Mouse (Mus musculus): ENCODE data around the gene Hfe2. TPM values are rescaled to one million over a fixed set of nuclear protein-coding genes. Genes with fewer than 3 reads are reported as not detected.

Gene Hfe2
- polyA plus RNA-seq, 1 experiment from 2014 or later, result 0.84 TPM

DNA sequence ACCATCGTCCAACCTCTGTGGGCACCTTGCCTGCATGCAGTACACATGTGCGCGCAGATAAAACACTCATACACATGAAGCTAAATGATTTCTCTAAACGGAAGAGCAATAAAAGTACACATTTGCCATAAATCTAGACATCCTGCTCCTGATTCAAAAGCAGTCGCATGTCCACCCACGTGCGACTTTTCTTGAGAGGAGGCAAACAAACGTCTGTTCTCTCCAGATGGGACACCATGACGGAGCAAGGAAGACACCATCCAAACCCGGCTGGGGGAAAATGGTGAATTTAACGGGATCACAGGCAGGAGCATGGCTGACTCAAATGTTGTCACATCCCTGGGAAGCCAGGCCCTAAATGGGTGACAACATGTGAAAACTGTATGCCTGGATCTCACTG lies 18.4 kb downstream of the Hfe2 start:
- H3K4me2 ChIP-seq, result no peak overlapping the region
- ATAC-seq (ENCODE audit: low FRiP score), result no peak
- no peak overlapping the region for H3K27ac ChIP-seq
- peaks cover 5% of the 10 kb centered on the region; the same call in 1 of the 2 replicates for H3K27me3 ChIP-seq
- H3K36me3 ChIP-seq (replicated peaks), result no peaks in the 10 kb centered on the region
- no peaks in the 10 kb centered on the region for H3K9me3 ChIP-seq
- 0 out of 2 replicates have a peak, but pooled peaks cover 5% of the 10 kb centered on the region for H3K4me1 ChIP-seq
- no peak overlapping the region for H3K9ac ChIP-seq
- WGBS, result 90% methylated on average over 11 of the region's 11 CpGs
- H3K4me3 ChIP-seq (replicated peaks), result no peak overlapping the region

DNA sequence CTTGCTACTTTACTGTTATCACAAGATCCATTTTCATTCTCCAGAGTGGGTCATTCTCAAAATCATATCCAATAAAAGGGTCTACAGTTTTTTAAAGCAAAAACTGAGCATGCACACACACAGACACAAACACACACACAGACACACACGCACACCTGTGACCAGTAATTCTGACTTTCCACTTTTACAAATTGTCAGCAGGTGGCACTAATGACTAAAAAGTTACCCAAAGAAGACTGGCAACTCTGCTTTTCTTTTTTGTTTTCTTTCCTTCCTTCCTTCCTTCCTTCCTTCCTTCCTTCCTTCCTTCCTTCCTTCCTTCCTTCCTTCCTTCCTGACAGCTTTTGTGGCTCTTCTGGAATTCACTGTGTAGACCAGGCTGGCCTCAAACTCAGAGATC lies 20.6 kb downstream of the Hfe2 start:
- Histone ChIP-seq H3K27ac (no peak overlapping the region), H3K4me3 (replicated peaks) (no peak overlapping the region), H3K9ac (no peak overlapping the region), H3K9me3 (no peaks in the 10 kb centered on the region), H3K4me2 (no peak overlapping the region), H3K36me3 (replicated peaks) (no peaks in the 10 kb centered on the region), H3K27me3 (peaks cover 5% of the 10 kb centered on the region; the same call in 1 of the 2 replicates), H3K4me1 (0 out of 2 replicates have a peak, but pooled peaks cover 5% of the 10 kb centered on the region)
- ATAC-seq (ENCODE audit: low FRiP score), result no peak
- 43% methylated on average over 1 of the region's 1 CpGs for WGBS

DNA sequence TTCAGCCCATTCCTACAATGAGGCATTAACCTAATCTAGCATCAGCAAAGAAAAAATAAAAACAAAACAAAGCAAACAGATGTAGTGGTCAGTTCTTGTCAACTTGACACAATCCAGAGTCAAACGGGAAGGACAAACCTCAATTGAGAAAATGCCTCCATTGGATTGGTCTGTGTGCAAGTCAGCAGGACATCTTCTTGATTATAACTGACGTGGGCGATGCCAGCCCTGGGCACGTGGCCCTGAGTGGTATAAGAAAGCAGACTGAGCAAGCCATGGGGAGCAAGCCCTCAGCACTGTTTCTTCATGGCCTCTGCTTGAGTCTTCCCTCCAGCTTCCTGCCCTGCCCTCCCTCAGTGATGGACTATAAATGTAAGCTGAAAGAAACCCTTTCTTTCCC lies 21.9 kb downstream of the Hfe2 start:
- 37% methylated on average over 4 of the region's 4 CpGs for WGBS
- no peak overlapping the region for H3K4me3 ChIP-seq (replicated peaks)
- H3K4me2 ChIP-seq, result peak overlapping the region; percentile 13; the same call in 1 of the 2 replicates
- no peak overlapping the region for H3K27ac ChIP-seq
- peaks cover 5% of the 10 kb centered on the region; the same call in 1 of the 2 replicates for H3K27me3 ChIP-seq
- no peaks in the 10 kb centered on the region for H3K36me3 ChIP-seq (replicated peaks)
- no peak overlapping the region for H3K9ac ChIP-seq
- ATAC-seq (ENCODE audit: low FRiP score), result no peak
- H3K9me3 ChIP-seq, result no peaks in the 10 kb centered on the region
- H3K4me1 ChIP-seq, result 0 out of 2 replicates have a peak, but pooled peaks cover 5% of the 10 kb centered on the region

DNA sequence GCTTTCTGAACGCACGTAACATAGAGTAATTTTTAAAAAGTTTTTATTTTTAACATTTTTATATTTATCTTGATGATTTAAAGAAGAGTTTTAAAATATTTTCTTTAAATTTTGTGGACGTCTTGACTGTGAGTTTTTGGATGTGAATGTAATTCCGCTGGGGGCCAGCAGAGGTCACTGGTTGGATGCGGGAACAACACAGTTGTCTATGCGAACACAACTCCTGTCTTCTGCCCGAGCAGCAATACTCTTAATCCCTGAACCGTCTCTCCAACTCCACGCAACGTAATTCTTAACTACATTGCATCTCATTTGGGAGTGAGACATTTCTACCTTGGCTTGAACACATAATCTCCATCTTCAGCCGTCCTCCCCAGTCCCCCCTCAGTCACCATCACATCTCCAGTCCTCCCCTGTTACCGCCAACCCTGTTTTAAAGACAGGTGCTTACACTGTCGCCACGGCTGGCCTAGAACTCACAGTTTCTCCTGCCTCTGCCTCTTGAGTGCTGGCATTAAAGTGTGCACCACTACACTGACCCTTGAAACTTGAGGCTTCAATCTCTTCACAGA lies 22.5 kb downstream of the Hfe2 start:
- Histone ChIP-seq H3K9me3 (no peaks in the 10 kb centered on the region), H3K4me1 (0 out of 2 replicates have a peak, but pooled peaks cover 5% of the 10 kb centered on the region), H3K27ac (no peak overlapping the region), H3K36me3 (replicated peaks) (no peaks in the 10 kb centered on the region), H3K4me2 (peak overlapping the region; percentile 35), H3K9ac (no peak overlapping the region), H3K4me3 (replicated peaks) (no peak overlapping the region), H3K27me3 (peaks cover 5% of the 10 kb centered on the region; the same call in 1 of the 2 replicates)
- peak; percentile 39; the same call in 1 of the 2 replicates for ATAC-seq (ENCODE audit: low FRiP score)
- WGBS, result 8% methylated on average over 14 of the region's 14 CpGs

DNA sequence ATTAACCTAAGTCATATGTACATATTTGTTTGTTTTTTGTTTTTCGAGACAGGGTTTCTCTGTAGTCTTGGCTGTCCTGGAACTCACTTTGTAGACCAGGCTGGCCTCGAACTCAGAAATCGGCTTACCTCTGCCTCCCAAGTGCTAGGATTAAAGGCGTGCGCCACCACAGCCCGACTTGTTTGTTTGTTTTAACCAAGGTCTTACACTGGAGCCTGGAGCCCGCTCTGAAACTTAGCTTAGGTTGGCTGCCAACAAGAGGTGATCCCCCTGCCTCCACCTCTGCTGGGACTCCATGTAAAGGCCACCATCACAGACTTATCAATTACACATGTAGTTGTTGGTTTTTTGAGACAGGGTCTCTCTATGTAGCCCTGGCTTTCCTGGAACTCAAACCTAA lies 23.9 kb downstream of the Hfe2 start:
- no peak for ATAC-seq (ENCODE audit: low FRiP score)
- Histone ChIP-seq H3K27me3 (peaks cover under 1% of the 10 kb centered on the region; the same call in 1 of the 2 replicates), H3K27ac (no peak overlapping the region), H3K9me3 (no peaks in the 10 kb centered on the region), H3K36me3 (replicated peaks) (no peaks in the 10 kb centered on the region), H3K4me1 (0 out of 2 replicates have a peak, but pooled peaks cover 5% of the 10 kb centered on the region), H3K4me2 (no peak overlapping the region), H3K9ac (no peak overlapping the region), H3K4me3 (replicated peaks) (no peak overlapping the region)
- WGBS, result 89% methylated on average over 7 of the region's 7 CpGs

DNA sequence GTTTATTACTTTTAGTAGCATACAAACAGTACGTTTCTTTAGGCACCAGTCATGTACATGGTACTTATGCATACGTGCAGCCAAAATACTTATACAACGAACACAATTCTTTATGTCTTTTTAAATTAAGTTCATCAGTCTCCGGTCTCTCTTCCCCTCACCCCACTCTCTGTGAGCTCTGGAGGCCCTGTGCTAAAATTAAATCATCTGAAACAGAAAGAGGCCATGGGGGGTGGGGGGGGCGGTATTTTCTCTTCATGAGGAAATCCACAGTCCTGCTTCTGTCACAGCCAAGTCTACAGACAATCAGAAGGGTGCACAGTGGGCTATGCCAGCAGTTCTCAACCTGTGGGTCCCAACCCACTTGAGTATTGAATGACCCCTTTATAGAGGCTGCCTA lies 24.4 kb downstream of the Hfe2 start:
- no peak overlapping the region for H3K9ac ChIP-seq
- no peak for ATAC-seq (ENCODE audit: low FRiP score)
- H3K27ac ChIP-seq, result no peak overlapping the region
- no peaks in the 10 kb centered on the region for H3K9me3 ChIP-seq
- H3K27me3 ChIP-seq, result no peaks in the 10 kb centered on the region
- H3K4me1 ChIP-seq, result 0 out of 2 replicates have a peak, but pooled peaks cover 5% of the 10 kb centered on the region
- H3K36me3 ChIP-seq (replicated peaks), result no peaks in the 10 kb centered on the region
- no peak overlapping the region for H3K4me2 ChIP-seq
- 79% methylated on average over 5 of the region's 5 CpGs for WGBS
- no peak overlapping the region for H3K4me3 ChIP-seq (replicated peaks)

DNA sequence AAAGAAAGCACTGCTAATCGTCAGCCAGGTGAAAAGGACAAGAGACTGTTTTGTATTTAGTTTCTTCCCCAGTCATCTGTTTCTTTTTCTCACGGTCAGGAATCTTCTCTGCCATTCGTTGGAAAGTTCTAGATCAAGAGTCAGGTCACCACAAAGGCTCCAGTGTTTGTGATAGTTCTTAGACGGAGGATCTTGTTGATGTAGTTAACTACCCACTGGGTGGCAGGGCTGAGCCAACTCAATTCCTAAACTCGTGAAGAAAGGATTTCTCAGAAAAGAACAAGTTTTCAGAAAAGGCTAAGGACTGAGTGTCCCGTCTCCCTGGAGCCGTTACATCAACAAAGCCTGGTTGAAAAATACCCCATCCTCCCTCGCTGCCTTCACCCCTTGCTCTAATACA lies 26.2 kb downstream of the Hfe2 start:
- Histone ChIP-seq H3K4me2 (no peak overlapping the region), H3K36me3 (replicated peaks) (no peaks in the 10 kb centered on the region), H3K27me3 (no peaks in the 10 kb centered on the region), H3K27ac (no peak overlapping the region), H3K4me1 (peaks cover 16% of the 10 kb centered on the region), H3K9ac (no peak overlapping the region), H3K4me3 (replicated peaks) (no peak overlapping the region), H3K9me3 (no peaks in the 10 kb centered on the region)
- 12% methylated on average over 8 of the region's 8 CpGs for WGBS
- no peak for ATAC-seq (ENCODE audit: low FRiP score)

DNA sequence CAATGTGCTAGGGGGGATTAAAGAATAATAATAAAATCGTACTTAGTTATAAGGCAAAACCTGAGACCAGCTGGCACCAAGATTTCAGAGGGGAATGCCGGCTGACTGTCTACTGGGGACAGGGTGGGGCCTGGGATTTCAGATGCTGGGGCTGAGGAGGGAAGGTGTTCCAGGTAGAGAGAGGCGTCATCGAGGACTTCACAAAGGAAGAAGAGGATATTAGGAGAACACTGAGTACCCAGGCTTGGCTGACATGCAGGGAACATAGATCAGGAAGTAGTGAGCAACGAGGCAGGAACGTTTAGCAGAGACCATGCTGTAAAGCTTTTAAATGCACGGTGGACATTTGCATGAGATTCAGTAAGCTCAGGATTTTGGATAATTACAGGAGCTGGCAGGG lies 26.9 kb downstream of the Hfe2 start:
- WGBS, result 75% methylated on average over 7 of the region's 7 CpGs
- Histone ChIP-seq H3K4me3 (replicated peaks) (no peak overlapping the region), H3K36me3 (replicated peaks) (no peaks in the 10 kb centered on the region), H3K27me3 (no peaks in the 10 kb centered on the region), H3K4me1 (peaks cover 23% of the 10 kb centered on the region), H3K9me3 (no peaks in the 10 kb centered on the region), H3K27ac (no peak overlapping the region), H3K9ac (no peak overlapping the region), H3K4me2 (no peak overlapping the region)
- ATAC-seq (ENCODE audit: low FRiP score), result no peak

DNA sequence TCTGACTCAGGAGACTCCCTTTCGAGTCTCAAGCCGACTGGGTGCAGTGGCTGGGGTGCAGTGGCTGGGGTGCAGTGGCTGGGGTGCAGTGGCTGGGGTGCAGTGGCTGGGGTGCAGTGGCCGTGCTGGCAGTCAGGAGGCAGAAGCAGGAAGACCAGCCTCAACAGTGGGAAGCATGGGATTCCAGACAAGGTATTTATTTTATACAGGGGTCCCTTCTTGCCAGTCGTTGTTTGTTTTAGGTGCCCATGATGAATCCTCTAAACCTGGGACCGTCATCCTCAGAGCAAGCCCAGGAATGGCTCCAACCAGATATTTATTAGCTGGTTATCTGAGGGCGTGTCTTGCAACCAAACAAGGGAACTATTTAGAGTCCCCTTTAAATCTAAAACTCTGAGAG lies 28.6 kb downstream of the Hfe2 start:
- peaks cover 25% of the 10 kb centered on the region for H3K4me1 ChIP-seq
- H3K9ac ChIP-seq, result no peak overlapping the region
- H3K27me3 ChIP-seq, result no peaks in the 10 kb centered on the region
- WGBS, result 82% methylated on average over 6 of the region's 6 CpGs
- H3K4me2 ChIP-seq, result no peak overlapping the region
- H3K36me3 ChIP-seq (replicated peaks), result no peaks in the 10 kb centered on the region
- H3K4me3 ChIP-seq (replicated peaks), result no peak overlapping the region
- ATAC-seq (ENCODE audit: low FRiP score), result no peak
- no peaks in the 10 kb centered on the region for H3K9me3 ChIP-seq
- H3K27ac ChIP-seq, result no peak overlapping the region

DNA sequence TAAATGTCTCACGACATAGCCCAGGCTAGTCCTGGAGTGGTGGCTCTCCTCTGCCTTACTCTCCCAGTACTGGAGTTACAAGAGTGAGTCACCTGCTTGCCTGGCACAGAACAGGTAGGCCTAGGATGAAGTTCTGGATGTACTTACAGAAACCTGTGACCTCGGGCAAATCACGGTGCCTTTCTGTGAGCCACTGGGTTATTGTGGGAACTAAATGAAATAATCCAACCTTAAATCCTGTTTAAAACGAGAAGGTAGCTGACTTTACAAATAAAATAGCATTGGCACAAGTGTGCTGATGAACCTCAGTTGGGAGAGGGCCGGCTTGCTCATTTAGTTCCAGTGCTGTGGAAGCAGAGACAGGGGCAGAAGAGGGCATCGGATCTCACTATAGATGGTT lies 29.3 kb downstream of the Hfe2 start:
- 82% methylated on average over 6 of the region's 6 CpGs for WGBS
- Histone ChIP-seq H3K27ac (no peak overlapping the region), H3K4me3 (replicated peaks) (no peak overlapping the region), H3K36me3 (replicated peaks) (no peaks in the 10 kb centered on the region), H3K9ac (no peak overlapping the region), H3K4me2 (no peak overlapping the region), H3K27me3 (no peaks in the 10 kb centered on the region), H3K4me1 (peaks cover 32% of the 10 kb centered on the region), H3K9me3 (no peaks in the 10 kb centered on the region)
- no peak for ATAC-seq (ENCODE audit: low FRiP score)

DNA sequence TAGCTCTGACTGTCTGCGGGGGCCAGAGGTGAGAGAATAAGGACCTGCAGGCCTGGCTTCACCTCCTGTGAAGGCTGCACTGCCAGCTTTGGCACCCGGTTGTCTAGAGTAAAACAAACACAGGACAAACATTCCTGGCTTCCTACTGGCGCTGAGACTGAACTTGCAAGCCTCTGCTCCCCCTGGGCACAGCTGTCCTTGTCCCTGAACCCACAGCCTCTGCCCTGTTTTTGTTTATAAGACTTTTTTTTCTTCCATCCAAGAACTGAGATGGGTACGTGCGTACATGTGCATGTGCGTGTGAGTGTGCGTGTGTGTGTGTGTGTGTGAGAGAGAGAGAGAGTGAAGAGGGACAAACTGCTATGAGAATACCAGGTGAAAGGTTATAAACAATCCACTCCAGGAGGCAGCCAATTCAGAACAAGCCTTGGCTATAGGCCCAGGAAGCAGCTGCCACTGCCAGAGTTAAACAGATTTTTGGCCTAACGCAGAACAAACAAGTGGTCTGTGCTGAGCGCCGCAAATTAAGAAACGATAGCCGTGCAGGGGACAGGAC lies 30.1 kb downstream of the Hfe2 start:
- peaks cover 40% of the 10 kb centered on the region for H3K4me1 ChIP-seq
- WGBS, result 43% methylated on average over 12 of the region's 12 CpGs
- no peak overlapping the region for H3K4me3 ChIP-seq (replicated peaks)
- peak overlapping the region; percentile 21; the same call in 1 of the 2 replicates for H3K9ac ChIP-seq
- H3K9me3 ChIP-seq, result no peaks in the 10 kb centered on the region
- H3K36me3 ChIP-seq (replicated peaks), result peaks cover 8% of the 10 kb centered on the region
- no peaks in the 10 kb centered on the region for H3K27me3 ChIP-seq
- no peak for ATAC-seq (ENCODE audit: low FRiP score)
- peak overlapping the region; percentile 71 for H3K27ac ChIP-seq
- H3K4me2 ChIP-seq, result no peak overlapping the region

DNA sequence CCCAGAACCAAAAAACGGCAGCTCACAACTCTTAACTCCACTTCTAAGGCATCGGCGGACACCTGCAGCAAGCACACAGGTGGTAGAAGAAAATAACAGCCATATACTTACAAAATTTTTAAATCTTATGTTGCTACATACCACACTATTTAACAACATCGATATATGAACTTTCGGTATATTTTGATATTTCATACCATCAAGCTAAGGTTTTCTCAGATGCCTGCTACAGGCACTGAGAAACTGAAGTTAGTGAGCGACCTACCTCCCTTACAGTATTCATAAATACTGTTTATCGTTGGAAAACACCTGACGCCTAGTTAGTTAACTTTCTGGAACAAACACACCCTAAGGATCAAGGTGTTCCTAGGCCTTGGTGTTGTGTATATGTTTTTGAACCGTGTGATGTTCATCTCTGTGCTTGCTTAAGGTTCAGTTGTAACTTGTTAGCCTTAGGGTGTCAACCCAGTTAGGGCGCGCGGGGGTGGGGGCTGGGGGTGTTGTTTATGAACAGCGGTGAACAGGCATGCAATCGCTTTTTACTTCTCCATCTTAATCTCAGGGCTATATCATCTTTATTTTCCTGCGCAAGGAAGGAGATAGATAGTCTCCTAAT lies 31.1 kb downstream of the Hfe2 start:
- Histone ChIP-seq H3K4me2 (peak overlapping the region; percentile 67), H3K9ac (no peak overlapping the region), H3K4me1 (peaks cover 49% of the 10 kb centered on the region), H3K27ac (peak overlapping the region; percentile 71), H3K4me3 (replicated peaks) (no peak overlapping the region), H3K9me3 (no peaks in the 10 kb centered on the region), H3K36me3 (replicated peaks) (peaks cover 18% of the 10 kb centered on the region), H3K27me3 (no peaks in the 10 kb centered on the region)
- ATAC-seq (ENCODE audit: low FRiP score), result no peak
- WGBS, result 82% methylated on average over 15 of the region's 15 CpGs

All from forebrain, embryonic 12.5 days (tissue).